Mouse (Mus musculus): ENCODE measurements at regions not wholly inside any gene's neighbourhood (a gene's known extent, or its start where the extent isn't known, plus 50 kb on each side); places are given as distances from the start of the nearest gene placed in this dataset.

- no peak for ATAC-seq (replicated peaks; ENCODE audit: poor library complexity)
Measured at GRCm38 (mm10) chr5:120312299-120312698, 119.2 kb upstream of the Lhx5 start.

GRCm38 (mm10) chr5:120313984-120314383 is 117.5 kb upstream of the Lhx5 start:
- no peak for ATAC-seq (replicated peaks; ENCODE audit: poor library complexity)

- ATAC-seq (replicated peaks; ENCODE audit: poor library complexity): no peak
Measured at GRCm38 (mm10) chr5:120315116-120315515, 116.4 kb upstream of the Lhx5 start.

- no peak for ATAC-seq (replicated peaks; ENCODE audit: poor library complexity)
Measured at GRCm38 (mm10) chr5:120318951-120319350, 112.5 kb upstream of the Lhx5 start.

GRCm38 (mm10) chr5:120322031-120322731 is 109.3 kb upstream of the Lhx5 start:
- no peak for ATAC-seq (replicated peaks; ENCODE audit: poor library complexity)

GRCm38 (mm10) chr5:120322732-120323316 is 108.7 kb upstream of the Lhx5 start:
- no peak for ATAC-seq (replicated peaks; ENCODE audit: poor library complexity)

GRCm38 (mm10) chr5:120324111-120324510 is 107.4 kb upstream of the Lhx5 start:
- ATAC-seq (replicated peaks; ENCODE audit: poor library complexity): no peak

- ATAC-seq (replicated peaks; ENCODE audit: poor library complexity): no peak
Measured at GRCm38 (mm10) chr5:120325386-120325910, 106.1 kb upstream of the Lhx5 start.

- ATAC-seq (replicated peaks; ENCODE audit: poor library complexity): no peak
Measured at GRCm38 (mm10) chr5:120332030-120332429, 99.5 kb upstream of the Lhx5 start.

- ATAC-seq (replicated peaks; ENCODE audit: poor library complexity): no peak
Measured at GRCm38 (mm10) chr5:120339162-120339561, 92.3 kb upstream of the Lhx5 start.

GRCm38 (mm10) chr5:120340696-120341231 is 90.7 kb upstream of the Lhx5 start:
- ATAC-seq (replicated peaks; ENCODE audit: poor library complexity): no peak

- ATAC-seq (replicated peaks; ENCODE audit: poor library complexity): no peak
Measured at GRCm38 (mm10) chr5:120350461-120350860, 81.0 kb upstream of the Lhx5 start.

- ATAC-seq (replicated peaks; ENCODE audit: poor library complexity): no peak
Measured at GRCm38 (mm10) chr5:120351827-120352226, 79.7 kb upstream of the Lhx5 start.

- ATAC-seq (replicated peaks; ENCODE audit: poor library complexity): no peak
Measured at GRCm38 (mm10) chr5:120353657-120354056, 77.8 kb upstream of the Lhx5 start.

GRCm38 (mm10) chr5:120356950-120357349 is 74.5 kb upstream of the Lhx5 start:
- no peak for ATAC-seq (replicated peaks; ENCODE audit: poor library complexity)

- no peak for ATAC-seq (replicated peaks; ENCODE audit: poor library complexity)
Measured at GRCm38 (mm10) chr5:120358084-120358690, 73.3 kb upstream of the Lhx5 start.

GRCm38 (mm10) chr5:120365950-120366467 is 65.5 kb upstream of the Lhx5 start:
- ATAC-seq (replicated peaks; ENCODE audit: poor library complexity): no peak

- ATAC-seq (replicated peaks; ENCODE audit: poor library complexity): no peak
Measured at GRCm38 (mm10) chr5:120368797-120369196, 62.7 kb upstream of the Lhx5 start.

- no peak for ATAC-seq (replicated peaks; ENCODE audit: poor library complexity)
Measured at GRCm38 (mm10) chr5:120371176-120371819, 60.2 kb upstream of the Lhx5 start.

GRCm38 (mm10) chr5:120373426-120373825 is 58.1 kb upstream of the Lhx5 start:
- no peak for ATAC-seq (replicated peaks; ENCODE audit: poor library complexity)

Data from megakaryocyte progenitor cell, adult 5-6 weeks (primary cell).